Mouse (Mus musculus): ENCODE results near the gene Fcnb.
A peak's percentile ranks its signal among the peaks of the same experiment; 100 is the strongest.

Gene Fcnb

DNA sequence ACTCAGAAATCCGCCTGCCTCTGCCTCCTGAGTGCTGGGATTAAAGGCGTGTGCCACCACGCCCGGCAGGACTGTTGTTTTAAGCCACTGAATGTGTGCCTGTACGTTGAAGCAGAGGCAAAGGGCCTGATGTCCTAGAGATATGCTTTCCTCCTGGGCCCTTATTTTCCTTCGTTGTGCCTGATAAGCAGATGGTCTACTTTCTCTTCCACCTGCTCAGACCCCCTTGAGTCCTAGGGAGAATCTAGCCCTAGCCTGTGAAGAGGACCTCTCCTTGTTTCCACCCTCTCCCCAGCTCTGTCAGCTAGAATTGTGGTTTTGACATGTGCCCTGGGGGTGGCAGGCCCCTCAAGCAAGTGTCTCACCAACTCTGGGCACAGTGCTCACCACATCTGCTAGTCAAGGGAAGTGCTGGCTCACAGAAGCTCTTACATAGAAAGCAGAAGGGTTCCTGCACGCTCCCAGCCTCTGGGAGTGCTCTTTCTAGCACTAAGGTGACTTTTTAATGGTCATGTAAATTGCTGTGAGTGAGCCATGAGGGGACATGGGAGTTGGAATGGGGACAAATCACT lies 9.0 kb downstream of the Fcnb start:
- no peak for DNase-seq

DNA sequence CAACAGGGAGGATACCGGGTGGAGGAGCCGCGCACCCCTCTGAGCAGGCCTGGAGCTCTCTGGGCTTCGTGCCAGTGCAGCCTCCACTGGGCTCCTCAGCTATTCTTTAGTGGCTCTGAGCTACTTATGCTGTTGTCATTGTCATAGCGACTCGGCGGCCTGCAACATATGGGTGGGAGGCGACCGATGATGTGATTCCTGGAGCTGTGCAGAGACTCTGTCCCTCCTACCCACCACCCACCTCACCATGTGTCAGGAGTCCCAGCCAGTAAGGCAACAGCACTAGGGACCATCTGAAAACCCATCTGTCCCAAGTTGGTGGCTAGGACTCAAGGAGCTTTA lies 16.2 kb downstream of the Fcnb start:
- no peak for DNase-seq

DNA sequence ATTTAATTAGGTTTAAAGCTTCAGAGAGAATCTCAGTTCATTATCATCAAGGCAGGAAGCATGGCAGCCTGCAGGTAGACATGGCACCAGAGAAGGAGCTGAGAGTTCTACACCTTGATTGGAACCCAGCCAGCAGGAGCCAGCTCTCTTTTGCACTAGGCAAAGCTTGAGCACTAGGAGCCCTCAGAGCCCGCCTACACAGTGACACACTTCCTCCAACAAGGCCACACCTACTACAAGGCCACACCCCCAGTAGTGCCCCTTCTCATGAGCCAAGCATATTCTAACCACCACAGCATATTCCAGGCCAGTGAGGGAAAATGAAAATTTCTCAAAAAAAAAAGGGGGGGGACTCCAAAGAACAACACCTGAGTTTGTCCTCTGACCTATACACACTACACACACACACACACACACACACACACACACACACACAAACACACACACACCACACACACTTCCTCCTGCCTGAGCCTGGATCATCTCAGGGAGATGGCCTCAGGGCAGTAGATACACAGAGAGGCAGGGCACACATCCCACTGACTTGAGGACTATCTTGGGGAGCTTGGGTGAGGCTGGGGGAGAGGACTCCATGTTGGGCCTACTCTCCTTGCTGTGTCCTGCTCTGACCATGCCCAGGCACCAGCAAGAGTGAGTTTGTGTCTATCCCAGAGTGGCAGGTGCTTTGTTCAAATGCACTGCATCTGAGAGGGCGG lies 16.7 kb downstream of the Fcnb start:
- DNase-seq, result no peak

DNA sequence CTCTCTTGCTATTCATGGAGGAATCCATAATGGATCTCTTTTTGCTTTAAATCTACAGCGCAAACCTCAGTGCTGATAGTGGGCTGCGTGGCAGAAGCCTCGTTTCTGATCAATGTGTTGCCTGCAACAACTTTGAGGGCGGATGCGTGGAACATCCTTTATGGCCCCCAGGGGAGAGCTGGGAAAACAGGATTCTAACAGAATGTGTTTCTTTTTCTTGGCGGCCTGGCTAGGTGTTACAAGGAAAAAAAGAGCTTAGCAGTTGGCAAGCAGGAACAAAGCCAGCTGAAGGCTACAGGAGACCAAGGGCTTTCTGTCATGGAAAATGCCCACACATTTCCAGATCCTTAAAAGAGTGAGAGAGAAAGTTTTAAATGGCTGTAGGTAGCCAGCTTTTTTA lies 17.5 kb downstream of the Fcnb start:
- no peak for DNase-seq

DNA sequence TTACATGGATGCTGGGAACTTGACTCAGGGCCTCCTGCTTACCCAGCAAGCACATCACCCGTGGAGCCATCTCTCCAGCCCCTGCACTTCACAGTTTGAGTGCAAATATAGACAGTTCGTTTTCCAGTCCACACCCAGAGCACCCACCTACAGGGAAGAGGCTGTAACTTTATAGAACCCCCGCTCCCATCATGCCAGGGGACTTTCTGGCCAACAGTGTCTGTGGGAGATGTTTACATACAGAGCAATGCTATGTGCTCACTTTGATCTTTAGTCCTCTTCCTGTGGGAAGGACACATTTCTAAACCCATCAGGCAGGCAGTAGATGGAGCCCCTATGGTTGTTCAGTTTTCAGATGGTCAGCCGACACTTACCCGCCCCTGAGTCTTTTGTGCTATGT lies 18.0 kb downstream of the Fcnb start:
- DNase-seq, result no peak

DNA sequence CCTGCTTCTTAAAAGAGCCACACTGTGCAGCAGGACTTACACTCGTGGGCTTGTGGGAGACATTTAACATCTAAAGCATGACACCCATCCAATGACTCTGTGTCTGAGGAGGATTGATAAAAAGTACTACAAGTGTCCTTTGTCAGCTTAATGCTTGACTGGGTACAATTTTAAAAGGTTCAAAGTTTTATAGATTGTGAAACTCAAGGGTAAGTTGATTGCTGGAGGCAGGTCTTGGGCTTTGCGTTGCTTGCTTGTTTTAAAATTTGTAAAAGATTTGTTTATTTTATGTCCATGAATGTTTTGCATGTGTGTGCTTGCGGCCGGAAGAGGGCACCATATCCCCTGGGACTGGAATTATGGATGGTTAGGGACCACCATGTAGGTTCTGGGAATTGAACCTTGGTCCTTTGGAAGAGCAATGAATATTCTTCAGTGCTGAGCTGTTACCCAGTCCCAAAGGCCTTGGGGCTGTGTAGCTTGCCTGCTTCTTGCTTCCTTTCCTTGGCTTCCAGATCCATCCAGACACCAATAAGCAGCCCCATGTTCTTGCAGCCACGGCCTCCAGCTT lies 19.5 kb downstream of the Fcnb start:
- no peak for DNase-seq

DNA sequence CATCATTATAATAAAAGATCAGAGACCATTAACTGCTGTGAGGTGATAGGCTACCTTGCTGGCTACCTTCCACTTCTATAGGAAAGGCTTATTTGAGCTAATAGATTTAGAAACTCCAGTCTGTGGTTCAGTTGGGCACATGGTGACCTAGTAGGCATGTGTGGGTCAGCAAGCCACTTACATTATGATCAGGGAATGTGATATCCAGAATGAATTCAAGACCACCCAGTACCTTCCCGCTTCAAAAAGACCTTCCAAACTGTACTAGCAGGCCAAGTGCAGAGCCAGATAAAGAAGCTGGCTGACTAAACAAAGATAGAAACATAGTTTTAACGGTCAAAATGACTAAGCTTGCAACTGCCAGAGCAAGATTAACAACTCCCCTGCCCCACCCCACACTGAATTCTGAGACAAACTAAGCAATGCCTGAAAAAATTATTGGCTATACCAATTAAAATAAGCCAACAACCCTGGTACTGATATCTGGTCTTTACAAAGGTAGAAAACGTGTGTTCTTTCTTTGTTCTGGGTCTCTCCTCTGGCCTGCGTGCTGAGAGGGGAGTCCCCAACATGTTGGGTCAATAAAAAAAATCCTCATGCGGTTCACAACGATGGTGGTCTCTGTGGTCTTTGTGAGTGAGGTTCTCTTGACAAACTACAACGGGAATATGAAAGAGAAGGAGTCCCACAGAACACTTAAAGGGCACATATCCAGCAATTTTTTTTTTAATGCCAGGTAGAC lies 20.2 kb downstream of the Fcnb start:
- DNase-seq, result no peak

DNA sequence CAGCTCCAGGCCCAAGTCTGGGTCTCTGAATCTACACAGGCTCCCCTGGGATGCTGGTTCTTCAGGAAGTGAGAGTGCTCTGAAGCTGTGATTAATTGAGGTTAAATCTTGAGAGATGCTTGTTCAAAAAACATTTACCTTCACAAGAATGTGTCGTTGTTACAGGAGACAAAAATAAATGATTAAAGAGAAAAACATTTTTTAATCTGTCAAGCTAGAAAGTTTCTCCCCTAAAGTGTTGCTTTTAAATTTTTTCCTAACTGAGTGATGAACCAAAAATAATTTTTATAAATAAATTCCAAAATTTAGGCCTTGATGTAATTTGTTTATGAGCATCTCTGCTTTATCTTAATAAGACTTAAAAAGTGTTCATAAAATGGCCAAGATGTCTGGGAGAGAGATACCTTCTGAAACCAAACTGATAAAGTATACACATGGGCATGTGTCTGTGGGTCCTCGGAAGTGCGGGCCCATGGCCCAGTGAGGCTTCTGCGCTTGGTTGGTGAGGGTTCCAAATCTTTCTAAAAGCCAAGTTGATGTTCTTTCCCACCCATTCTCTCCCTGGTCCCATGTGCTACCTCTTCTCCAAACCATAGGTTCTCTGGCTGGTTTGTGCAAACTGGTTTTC lies 20.9 kb downstream of the Fcnb start:
- no peak for DNase-seq

DNA sequence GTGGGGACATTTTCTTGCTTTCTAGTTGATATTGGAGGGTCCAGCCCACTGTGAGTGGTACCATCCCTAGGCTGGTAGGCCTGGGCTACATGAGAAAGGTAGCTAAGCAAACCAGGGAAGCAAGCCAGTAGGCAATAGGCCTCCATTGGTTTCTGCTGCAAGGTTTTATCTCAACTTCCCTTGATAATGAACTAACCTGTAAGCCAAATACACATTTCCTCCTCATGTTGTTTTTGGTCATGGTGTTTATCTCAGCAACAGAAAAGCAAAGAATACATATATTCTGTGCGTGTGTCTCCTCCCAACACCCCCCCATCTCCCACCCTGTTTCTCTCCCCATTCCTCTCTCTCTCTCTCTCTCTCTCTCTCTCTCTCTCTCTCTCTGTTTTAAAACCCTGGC lies 24.8 kb downstream of the Fcnb start:
- no peak for DNase-seq

DNA sequence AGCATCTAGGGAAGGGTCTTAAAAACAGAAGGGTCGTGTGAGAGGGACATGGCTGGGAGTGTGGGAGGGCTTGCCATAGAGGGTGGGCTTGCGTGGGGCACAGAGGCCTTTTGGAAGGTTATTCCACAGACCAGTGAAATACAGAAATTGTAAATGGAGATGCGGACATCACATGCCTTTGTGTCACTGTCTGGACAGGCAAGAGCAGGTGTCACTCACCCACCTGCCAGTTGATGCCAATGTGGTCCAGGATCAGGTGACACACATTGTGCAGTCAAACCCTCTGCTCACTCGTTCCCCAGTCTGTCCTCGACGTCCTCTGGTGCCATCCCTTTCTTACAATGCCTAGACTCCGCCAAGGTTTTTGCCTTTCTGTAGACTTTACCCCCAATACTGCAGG lies 37.6 kb downstream of the Fcnb start:
- DNase-seq, result no peak

DNA sequence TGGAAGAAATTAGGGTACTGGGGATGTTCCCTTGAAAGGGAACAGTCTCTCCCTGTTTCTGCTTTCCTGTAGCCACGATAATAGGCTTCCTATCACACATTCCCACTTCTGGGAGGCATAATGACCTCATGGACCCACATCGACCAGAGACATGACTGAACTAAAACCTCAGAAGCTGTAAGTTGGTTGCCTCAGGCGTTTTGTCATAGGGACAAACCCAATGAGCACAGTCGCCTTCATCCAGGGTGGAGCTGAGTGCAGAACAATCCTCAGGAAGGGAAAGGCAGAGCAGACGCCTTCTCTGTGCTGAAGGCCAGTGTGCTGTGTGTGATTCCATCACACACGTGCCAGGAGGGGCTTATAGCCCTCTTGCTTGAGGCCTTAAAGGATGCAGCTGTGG lies 38.4 kb downstream of the Fcnb start:
- DNase-seq, result no peak

DNA sequence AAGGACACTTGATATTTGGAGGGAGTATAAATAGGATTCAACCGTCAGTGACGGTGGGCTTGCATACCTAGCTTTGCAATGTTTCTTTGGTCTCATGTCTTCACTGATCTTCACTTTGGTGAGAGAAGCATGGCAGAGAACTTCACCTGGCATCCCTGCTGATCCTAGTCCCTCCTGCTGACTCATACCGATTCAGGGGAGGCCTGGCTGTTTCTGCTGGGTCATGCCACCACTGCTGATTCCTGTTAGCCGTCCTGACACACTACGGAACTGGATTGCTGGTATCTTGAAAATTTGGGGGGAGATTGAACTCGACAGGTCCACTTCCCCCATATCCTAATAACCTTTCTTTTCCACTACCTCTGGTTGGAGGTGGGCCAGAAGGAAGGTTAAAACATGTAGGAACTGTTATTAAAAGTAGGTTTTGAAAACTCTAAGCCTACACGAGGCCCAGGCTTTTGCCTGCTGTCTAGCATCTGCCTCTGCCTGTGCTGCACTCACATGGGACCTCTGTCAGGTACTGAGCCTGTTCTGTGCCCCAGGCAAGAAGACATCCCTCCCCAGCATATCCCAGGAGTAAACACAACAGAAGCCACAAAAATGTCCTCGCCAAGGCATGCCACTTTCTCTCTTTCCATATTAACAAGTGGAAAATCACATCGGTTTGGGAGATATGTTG lies 39.6 kb downstream of the Fcnb start:
- no peak for DNase-seq

DNA sequence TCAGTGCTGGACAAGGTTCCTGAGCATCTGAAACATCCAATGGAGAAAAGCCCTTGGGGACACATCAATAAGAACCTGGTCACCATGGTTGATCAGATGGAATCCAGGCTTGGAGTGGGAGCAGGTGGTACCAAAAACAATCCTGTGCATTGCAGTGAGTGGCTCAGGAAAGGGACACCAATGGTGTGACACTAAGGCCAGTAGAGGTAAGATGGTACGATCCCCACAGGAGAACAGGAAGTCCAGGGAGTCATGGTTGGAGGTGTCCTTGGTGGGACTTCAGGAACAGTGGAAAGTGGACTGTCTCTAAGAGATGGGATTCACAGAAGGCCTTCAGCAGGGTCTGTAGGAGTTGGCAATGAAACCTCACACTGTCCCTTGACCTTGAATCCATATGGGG lies 44.2 kb downstream of the Fcnb start:
- DNase-seq, result no peak

DNA sequence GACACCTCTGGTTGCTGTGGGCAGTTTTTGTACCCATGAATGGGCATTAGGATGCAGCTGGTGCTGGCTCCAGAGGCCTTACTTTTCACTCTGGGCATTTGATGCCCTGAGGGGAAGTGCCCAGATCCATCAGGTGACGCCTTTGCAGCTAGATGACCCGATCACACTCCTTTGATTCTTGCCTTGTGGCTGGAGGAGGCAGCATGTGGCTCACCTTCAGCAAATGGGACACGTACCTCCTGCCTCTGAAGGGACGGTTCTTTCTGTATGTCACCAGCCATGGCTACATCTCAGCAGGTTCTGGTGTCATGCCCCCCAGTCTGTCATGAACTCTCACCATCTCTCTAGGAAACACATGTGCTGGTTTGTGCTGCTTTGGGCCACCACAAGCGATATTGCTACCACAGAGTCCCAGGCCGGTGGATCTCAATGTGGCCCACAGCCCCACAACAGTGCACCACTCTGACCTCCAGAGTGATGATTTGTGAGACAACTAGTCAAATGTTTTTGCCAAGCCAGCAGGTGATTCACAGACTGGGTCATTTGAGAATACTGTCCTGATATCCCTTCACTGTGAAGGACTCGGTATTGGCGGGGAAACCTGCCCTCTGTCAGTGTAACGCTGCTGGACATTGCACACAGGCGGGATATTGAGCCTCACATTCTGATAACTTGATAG lies 44.9 kb downstream of the Fcnb start:
- no peak for DNase-seq

DNA sequence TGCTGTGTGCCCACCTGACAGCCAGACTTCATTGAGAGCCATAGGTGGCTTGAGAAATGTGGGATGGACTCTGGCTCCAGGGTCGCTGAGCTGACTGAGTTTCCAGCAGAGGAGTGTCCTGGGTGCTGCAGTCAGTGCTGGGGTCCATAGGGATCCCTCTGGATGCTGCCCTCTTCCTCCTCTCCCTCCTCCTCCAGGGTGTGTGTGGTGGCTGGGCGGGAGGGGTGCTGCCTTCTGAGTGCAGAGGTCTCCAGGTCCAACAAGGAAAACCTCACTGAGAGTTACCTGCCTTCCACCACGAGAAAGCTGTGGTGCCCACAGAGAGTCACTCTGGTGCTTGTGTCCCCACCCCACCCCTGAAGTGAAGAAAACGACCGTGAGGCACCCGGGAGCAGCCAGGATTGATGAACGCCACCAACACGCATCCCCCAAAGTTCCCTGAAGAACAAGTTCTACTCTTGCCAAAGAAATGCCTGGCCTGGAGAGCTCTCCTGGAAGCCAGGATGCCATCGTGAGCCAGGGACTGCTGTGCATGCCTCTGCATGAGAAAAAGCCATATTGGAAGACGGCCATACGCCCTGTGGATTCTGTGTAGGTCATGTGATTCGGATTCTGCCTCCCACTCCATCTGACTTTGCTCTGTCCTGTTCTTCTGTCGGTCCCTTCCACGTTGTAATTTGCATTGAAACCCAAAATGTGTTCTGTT lies 46.1 kb downstream of the Fcnb start:
- peak; percentile 45 for DNase-seq

DNA sequence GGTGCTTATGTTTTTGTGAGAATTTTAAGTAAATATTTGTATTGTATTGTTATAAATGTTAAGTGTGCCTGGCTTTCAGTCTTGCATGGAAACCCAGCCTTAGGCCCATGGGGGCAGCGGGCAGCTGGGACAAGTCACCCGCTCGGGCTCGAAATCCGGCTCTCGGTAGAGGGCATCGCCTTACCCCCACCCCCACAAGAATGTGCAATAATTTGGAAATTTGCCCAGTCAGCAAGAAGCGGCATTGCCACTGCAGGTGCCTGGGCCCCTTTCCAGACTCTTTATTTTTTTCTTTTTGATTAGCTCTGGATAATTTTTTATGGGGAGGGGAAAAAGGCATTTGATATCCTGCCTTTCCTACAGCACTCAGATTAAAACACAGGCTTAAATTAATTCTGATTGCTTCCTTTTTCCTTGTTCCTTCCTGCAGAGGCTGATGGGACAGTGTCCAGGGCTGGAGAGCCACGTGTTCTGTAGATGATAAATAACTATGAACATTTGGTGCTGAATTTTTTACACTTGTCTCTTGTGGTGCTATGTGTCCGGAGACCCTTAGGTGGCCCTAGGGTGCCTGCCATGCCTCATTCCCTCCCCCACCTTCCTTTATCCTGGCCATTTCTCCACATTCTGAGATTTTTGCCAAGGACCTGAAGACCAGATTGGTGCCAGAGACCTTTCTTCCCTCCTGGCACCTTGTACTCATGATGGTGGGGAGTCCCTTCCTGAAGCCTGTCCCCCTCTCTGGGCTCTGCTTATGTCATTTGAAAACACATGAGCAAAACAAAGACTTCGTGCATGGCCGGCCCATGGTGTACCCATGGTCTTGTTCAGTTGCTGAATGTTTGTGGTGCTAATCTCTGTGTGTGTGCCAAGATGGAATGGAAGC lies 46.9 kb downstream of the Fcnb start:
- DNase-seq, result peak; percentile 55

DNA sequence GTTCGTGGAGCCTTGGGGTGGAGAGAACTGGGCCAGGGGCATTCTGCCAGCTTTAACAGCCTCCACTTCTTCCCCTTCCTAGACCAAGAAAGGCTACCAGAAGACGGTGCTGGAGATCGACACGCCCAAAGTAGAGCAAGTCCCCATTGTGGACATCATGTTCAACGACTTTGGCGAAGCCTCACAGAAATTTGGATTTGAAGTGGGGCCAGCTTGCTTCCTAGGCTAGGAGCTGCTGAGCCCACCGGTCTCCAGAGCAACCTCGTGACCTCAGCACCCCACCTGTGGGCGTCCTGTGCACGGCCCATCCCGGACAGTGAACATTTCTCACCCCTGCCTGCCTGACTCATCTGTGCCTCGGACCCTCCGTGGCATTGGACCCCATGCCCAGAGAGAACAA lies 47.9 kb downstream of the Fcnb start:
- no peak for DNase-seq

DNA sequence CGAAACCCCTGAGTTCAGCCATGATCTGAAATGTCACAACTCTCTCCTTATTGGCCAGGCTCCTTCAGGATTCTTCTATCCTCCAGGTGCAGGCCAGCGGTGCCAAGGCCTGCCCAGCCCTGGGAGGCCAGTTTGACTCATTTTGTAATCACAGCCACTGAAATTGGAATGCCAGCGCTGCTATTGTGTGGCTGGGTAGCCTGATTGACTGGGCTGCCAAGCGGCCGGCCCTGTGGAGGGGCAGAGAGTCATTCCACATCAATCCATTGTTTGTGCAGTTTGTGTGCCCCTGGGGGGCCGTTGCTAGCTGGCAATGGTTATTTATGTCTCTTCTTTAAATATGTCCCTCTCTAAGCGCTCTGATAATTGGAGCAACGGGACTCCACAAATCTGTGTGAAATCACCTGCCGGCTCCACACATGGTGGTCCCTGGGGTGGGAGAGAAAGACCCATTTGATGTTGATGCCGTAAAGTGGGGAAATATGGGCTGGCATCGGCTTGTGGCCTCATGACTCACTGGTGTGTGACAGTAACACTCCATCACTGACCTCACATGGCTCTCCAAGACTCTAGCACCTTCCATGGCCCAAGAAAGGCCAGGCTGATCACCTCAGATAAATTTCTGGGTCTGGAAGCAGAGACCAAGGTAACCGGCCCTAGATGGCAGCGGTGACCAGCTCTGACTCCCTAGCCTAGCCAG lies 50.5 kb downstream of the Fcnb start:
- no peak for DNase-seq

DNA sequence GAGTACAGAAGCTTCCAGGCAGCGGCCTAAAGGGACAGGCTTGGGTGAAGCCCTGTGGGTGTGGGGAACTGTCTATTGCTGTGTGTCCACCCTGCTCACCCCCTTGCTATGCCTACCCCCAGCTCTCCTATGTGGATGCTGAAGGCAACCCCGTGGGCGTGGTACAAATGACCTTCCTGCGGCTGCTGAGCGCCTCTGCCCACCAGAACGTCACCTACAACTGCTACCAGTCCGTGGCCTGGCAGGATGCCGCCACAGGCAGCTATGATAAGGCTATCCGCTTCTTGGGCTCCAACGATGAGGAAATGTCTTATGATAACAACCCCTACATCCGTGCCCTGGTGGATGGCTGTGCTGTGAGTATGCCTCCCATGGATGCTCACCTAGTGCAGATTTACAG lies 52.2 kb downstream of the Fcnb start:
- no peak for DNase-seq

DNA sequence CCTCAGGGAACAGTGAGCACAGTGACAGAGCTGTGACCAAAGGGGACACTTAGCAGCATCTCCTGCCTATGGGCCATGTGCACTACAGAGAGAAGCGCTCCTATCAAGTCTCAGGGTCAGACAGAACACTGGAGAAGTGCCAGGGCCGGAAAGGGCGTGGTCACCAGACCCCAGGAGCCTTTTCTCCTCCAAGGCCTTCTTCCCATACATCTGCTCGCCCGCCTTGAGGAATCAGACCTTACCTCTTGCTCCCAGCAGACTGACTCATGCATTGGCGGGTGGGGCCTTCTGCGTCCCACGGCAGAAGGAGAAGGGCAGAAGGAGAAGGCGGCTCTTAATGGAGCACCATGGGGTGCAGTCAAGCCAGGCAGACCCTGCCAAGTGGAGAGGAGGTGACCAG lies 52.8 kb downstream of the Fcnb start:
- DNase-seq, result no peak

Measured in kidney, adult 11 months (tissue).